Mouse (Mus musculus): ENCODE data around the gene Tmem131. TPM values are rescaled to one million over a fixed set of nuclear protein-coding genes. Genes with fewer than 3 reads are reported as not detected.

Tmem131 gene
- total RNA-seq, 2 experiments from 2014 or later: 13.5 to 52.7 TPM

DNA sequence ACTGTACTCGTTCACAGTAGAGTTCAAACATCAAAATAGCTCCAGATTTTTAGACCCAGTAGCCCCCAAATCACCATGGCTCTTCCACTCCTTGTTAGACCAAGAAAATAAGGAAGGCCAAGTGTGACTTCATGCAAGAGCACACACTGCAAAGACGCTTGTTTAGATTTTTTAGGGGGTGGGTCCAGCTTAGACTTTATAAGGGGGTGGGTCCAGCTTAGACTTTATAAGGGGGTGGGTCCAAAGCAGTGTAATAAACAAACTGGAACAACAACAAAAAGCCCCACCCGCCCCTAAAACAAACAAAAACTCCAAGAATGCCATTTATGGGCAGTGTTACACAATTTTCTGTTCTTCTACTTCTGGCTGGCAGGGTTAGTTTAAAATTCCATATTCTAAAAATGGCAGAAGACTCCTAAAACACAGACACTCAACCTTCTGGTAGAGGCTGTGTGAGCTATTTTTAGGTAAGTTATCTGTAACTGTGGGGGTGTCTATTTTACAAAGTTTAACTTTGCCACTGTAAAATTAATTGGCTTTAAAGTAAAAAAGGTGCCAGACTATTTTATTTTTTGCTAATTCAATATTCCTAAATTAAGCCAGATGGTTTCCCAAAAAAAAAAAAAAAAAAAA lies 143.0 kb downstream of the Tmem131 start:
- no peak for ATAC-seq (replicated peaks; ENCODE audit: poor library complexity)

DNA sequence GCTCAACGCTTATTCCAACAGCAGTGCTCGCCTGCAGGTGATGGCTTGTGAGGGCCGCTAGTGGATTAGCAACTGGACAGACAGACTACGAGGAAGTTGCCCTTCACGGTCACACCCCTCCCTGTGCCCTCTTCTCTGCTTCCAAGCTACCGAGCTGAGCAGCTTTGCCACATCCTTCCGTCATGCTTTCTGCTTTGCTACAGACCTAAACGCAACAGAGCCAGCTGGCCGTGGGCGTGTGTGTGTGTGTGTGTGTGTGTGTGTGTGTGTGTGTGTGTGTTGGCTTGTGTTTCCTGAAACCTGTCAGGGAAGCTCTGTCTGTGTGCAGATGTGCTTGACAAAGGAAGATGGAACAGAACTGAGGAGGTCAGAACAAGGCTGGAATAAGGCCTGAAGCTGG lies 146.0 kb downstream of the Tmem131 start:
- peak; percentile 92 for ATAC-seq (replicated peaks; ENCODE audit: poor library complexity)

- no peak for ATAC-seq (replicated peaks; ENCODE audit: poor library complexity)
Observed at GRCm38 (mm10) chr1:36796711-36797110, 146.8 kb downstream of the Tmem131 start.

DNA sequence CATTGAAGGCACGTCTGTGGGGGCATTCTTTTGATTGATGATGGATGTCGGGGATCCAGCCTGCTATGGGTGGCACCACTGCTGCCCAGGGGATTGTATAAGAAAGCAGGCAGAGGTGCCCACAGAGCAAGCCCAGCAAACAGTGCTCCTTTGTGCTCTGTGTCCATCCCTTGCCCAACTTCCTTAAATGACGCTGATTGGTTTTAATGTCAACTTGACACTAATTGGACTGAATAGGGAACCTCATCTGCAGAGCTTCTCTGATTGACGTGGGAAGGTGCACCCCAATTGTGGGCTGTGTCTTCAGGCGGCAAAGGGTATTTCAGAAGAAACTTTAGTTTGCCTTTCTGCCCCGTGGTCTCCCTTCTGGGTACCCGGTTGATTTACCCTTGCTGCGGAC lies 154.1 kb downstream of the Tmem131 start:
- peak; percentile 49 for ATAC-seq (replicated peaks; ENCODE audit: poor library complexity)

- no peak for ATAC-seq (replicated peaks; ENCODE audit: poor library complexity)
Observed at GRCm38 (mm10) chr1:36786377-36786776, 157.1 kb downstream of the Tmem131 start.

DNA sequence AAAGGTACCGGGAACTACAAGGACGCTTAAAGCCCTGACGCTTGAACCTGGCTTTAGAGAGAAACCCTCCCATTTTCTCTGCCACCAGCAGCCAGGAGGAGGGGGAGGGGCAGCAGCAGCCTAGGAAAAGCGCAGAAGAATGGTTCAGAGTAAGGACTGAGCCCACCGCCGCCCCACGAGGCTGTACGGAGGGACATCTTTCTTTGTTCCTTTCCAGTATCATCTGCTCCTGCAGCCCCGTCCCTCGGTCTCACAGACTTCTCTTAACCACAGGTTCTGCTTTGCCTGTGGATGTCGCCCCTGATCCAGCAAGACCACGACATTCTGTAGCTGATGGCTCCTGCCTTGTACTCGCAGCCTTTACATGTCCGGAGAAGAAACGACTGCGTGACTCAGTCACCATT lies 158.2 kb downstream of the Tmem131 start:
- ATAC-seq (replicated peaks; ENCODE audit: poor library complexity): peak; percentile 27; the same call in 1 of the 2 replicates

DNA sequence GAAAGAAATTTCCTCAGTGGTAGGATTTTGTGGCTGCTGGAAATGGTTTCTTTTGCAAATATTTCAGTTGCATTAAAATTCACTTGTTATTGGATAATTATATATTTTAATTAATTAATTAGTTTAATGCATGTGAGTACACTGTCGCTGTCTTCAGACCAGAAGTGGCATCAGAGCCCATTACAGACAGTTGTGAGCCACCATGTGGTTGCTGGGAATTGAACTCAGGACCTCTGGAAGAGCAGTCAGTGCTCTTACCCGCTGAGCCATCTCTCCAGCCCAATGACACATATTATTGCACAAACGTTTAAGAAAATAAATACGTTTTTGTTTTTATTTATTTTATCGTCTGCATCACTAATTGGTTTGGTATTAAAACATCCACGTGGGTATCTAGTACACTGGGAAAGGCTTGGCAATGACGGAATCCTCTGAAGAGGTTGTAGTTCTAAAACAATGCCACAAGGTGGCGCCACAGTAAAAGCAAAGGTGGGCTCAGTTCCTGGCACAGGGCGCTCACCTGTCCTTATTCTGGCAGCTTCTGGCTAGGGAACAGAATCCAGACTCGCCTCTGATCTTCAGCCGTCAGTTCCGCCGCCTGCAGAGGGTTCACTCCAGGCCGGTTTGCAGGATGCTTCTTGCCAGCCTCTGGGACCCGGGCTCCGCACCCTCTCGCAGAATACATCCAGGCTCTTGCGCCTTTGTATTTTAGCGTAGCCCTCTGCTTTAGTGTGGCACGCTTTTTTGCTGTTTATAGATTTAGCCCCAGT lies 158.9 kb downstream of the Tmem131 start:
- ATAC-seq (replicated peaks; ENCODE audit: poor library complexity): peak; percentile 85

- no peak for ATAC-seq (replicated peaks; ENCODE audit: poor library complexity)
Observed at GRCm38 (mm10) chr1:36782476-36782875, 161.0 kb downstream of the Tmem131 start.

- ATAC-seq (replicated peaks; ENCODE audit: poor library complexity): no peak
Observed at GRCm38 (mm10) chr1:36780793-36781192, 162.7 kb downstream of the Tmem131 start.

- no peak for ATAC-seq (replicated peaks; ENCODE audit: poor library complexity)
Observed at GRCm38 (mm10) chr1:36772198-36772934, 171.1 kb downstream of the Tmem131 start.

DNA sequence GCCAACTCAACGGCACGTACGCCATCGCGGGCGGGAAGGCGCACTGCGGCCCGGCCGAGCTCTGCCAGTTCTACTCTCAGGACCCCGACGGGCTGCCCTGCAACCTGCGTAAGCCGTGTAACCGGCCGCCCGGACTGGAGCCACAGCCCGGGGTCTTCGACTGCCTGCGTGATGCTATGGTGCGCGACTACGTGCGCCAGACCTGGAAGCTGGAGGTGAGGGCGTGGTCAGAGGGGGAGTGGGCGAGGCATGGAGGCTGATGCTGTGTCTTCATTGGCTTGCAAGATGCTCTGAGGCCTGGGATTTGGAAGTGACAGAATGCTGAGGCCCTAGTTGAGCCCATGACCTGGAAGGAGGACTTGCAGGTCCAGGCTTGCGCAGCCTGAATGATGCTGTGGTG lies 172.5 kb downstream of the Tmem131 start:
- no peak for ATAC-seq (replicated peaks; ENCODE audit: poor library complexity)

GRCm38 (mm10) chr1:36769951-36770350 lies 173.5 kb downstream of the Tmem131 start:
- no peak for ATAC-seq (replicated peaks; ENCODE audit: poor library complexity)

DNA sequence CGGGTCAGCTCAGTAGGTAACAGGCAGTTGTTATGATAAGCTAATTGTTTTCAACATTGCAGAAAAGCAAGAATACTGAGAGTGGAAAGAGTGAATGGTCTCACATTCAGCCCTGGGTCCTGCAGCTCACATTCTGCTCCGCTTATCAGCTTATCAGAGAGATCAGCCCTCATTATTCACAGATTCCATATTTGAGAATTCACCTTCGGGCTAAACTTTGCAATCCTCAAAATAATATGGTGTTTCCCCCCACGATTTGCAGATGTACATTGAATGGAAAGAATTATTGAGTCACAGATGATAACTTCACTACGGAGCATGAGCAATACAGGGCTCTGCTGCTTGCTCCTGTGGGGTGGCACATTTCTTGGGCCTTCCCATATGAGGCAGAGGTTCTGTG lies 174.7 kb downstream of the Tmem131 start:
- ATAC-seq (replicated peaks; ENCODE audit: poor library complexity): no peak

DNA sequence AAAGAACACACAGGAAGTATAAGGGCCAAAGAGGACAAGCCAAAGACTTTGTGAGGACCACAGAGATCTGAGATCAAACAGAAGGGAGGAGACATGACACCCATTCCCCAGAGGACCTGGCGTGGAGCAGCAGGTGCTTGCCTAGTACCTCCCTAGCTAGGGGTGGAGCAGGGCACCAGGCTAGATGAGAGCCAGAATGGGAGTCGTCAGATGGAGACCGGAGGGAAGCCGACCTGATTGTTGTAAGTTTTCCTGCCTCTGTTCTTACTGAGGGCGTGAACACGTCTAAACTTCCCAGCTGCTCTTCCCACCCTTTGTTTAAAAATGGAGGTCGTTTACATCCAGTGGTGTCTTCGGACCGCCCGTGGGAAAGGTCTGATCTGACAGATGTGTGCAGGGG lies 176.1 kb downstream of the Tmem131 start:
- ATAC-seq (replicated peaks; ENCODE audit: poor library complexity): no peak

DNA sequence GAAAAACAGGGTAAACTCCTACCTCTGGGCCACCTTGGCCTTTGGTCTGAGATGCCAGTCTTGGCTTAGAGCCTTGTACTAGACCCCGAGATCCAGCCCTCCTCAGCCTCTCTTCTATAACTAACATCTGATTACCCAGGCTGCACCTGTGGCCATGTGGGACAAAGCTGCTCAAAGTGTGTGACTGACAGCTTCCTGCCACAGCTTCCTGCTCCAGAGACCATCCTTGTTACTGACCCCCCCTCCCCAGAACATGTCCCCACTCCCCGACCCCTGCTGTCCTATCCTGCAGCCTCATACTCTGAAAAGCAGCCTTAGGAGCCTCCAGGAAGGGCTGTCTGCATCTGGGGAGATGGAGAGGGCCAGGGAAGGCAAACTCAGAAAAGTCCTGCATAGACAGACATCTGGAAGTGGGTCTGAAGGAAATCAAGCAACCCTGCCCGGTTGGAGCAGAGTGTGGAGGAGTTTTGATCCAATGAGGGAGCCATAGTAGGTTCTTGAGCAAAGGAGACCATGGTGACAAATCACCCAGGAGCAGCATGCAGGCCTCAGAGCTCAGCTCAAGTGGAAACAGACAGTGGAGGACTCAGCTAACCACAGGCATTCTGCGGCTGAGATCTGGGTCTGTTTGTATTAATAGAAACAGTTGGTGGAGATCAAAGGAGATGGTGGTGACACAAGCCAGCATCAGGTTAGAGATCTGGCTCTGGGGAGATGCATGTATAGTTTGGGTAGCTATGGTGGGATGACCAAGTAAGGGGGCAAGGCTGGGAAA lies 176.8 kb downstream of the Tmem131 start:
- ATAC-seq (replicated peaks; ENCODE audit: poor library complexity): peak; percentile 31

DNA sequence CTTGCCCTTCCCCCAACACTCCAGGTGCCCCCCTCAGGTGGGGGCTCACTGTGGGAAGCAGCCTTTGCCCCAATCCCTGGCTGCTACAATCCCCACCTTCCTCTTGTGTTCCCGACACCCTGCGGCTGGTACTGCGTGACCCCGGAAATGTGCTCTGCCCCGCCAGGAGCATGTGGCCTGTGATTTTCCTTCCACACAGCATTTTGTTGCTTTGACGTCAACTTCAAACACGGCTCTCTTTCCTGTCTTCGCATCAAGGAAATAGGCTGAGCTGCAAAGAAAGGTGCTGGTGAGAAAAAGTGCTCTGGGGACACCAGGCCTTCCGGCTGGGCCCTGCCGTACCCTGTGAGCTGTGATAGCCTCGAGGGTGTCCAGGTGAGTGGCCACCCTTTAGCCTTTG lies 181.9 kb downstream of the Tmem131 start, which contains the start of gene Zap70:
Gene Zap70 (plus strand): TSS at position 231 of the 400 bp plus-strand sequence.
- no peak for ATAC-seq (replicated peaks; ENCODE audit: poor library complexity)

DNA sequence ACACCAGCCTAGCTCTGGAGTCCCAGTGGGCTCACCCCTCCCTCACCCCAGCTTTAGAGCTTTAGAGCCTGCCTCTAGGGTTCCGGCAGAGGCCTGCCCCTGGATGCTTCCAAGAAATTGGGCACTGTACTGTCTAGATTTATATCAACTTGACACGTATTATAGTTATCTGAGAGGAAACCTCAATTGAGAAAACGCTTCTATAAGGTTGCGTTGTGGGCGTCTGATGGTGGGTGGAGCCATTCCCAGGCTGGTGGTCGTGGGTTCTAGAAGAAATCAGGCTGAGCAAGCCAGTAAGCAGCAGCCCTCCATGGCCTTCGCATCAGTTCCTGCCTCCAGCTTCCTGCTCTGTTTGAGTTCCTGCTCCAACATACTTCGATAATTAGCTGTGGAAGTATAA lies 182.4 kb downstream of the Tmem131 start:
- no peak for ATAC-seq (replicated peaks; ENCODE audit: poor library complexity)

DNA sequence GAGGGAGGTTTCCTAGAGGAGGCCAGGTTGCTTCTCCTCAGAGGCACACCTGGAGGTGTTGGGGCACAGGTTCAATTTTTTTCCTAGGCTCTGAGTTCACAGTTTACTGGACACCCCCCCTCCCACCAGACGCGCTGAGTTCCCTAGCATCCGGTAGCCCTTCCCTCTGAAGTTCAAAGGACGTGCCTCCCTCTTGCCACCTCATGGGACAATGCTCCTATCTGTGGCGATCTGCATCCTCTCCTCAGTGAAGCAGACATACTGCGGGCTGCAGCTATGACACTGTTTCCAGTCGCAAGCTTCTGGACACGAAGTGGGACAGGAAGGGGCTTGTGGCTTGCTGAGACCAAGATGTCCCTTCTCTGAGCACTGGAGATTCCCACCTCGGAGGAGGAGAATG lies 183.1 kb downstream of the Tmem131 start:
- ATAC-seq (replicated peaks; ENCODE audit: poor library complexity): no peak

DNA sequence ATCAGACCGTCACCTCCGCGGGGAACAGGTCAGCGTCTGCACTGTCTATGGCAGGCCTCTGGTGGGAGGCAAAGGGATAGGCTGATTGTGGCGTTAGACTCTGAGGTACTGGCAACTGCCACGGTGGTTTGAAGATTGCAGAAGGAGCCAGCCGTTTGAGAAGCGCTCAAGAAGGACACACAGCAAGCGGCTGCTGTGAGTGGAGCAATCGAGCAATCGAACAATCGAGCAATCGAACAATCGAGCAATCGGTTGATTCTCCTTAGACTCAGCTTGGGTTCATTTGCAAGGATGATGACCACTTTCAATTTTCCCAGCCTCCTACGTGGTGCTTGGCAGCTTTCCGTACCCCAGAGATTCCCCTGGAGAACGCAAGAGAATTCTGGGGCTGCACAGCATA lies 184.4 kb downstream of the Tmem131 start:
- no peak for ATAC-seq (replicated peaks; ENCODE audit: poor library complexity)

- ATAC-seq (replicated peaks; ENCODE audit: poor library complexity): no peak
Observed at GRCm38 (mm10) chr1:36758553-36758952, 184.9 kb downstream of the Tmem131 start.
